Mouse (Mus musculus) E14TG2a.4 (cell line): ENCODE results near the gene Trim72.

Experiments used
- CTCF ChIP-seq: conservative IDR thresholded peaks from 2 replicates; pipeline ENCODE4 v1.5.1; 2014; ENCODE audit warnings: low read length
- POU5F1 ChIP-seq: IDR thresholded peaks from 2 replicates; pipeline ENCODE4 v1.6.1; 2014; ENCODE audit warnings: low read length, borderline replicate concordance

DNA sequence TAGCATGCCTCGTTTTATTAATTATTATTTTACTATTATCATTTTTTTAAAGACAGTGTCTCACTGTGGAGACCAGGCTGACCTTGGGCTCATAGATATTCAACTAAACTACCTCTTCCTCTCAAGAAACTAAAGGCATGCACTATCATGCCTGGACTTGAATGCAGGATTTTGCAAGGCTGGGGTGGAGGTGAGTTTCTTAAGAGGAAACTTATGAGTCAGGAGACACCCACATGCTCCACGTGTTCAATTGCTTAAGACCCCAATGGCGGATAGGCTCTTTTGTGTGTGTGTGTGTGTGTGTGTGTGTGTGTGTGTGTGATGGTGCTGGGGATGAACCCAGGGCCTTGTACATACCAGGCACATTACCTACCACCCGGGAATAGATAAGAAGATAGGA is 21.6 kb downstream of the Trim72 start:
- TF ChIP-seq POU5F1: no peak
- no peak for TF ChIP-seq CTCF
